Mouse (Mus musculus): ENCODE results near the gene Mid1ip1. TPM values are rescaled to one million over a fixed set of nuclear protein-coding genes. Genes with fewer than 3 reads are reported as not detected.

Mid1ip1 gene
- 100 to 1,000 TPM; 131 to 139 TPM for total RNA-seq (2021)

DNA sequence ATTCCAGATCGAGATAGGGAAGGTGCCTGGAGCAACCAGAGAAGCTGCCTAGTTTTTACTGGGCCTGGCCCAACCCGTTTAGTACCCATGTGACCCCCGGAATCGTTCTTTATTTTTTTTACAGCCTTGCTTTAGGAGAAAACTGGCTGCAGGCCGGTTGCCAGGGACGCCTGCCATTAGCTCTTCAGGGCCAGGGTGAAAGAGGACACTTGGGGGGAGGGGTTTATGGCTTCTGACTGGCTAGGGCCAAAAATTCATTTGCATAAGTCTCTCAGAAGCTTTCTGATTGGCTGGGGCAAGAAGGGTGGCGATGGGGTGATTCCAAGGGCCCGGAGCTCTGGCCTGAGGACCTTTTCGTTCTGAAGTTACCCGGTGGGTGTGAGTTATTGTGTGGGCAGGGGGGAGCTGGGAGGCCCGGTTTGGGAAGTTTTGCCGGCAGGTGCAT, at the start of gene Mid1ip1:
Gene Mid1ip1 (plus strand): TSS at position 318 of the 445 bp plus-strand sequence.
- peak; percentile 70 to 77 for DNase-seq
- intact Hi-C loops (cut with DNase I): loop anchor here (5.0 to 10.0 kb wide), 8 partner anchors 43 to 953 kb away; partner anchors contain the start of genes Rpgr and Tspan7

DNA sequence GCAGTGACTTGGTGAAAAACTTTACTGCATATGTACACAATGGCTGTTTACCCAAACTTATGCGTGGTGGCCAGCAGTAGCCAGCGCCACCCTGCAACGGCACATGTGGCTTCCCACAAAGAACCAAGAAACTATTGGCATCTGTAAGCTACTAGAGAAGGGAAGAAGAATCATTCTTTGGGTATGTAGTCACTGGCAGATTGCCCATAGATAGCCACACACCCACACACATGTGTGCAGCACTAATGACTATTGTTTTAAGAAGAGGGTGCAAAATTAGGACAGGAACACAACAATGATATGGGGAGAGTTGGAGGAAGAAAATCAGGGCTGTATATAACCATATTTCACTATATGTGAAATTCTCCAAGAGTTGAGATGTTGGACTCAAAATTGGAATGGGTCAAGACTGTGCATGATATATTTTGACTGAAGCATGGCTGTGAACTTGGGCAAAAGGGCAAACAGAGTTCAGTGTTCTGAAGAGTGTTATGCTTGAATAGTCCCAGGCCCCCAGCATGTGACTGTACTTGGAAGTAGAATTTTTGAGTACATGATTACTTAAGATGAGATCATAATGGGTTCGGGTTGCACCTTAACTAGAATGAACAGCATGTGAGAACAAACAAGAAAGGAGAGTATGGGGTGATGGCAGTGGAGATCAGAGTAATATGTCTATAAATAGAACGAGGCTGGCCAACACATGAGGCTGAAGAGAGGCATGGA, 20.2 kb upstream of the Mid1ip1 start:
- no peak for DNase-seq
- intact Hi-C loops (cut with DNase I): no loop called here

GRCm38 (mm10) chrX:10706728-10707127, 8.1 kb upstream of the Mid1ip1 start:
- DNase-seq: no peak
- intact Hi-C loops (cut with DNase I): no loop called here

DNA sequence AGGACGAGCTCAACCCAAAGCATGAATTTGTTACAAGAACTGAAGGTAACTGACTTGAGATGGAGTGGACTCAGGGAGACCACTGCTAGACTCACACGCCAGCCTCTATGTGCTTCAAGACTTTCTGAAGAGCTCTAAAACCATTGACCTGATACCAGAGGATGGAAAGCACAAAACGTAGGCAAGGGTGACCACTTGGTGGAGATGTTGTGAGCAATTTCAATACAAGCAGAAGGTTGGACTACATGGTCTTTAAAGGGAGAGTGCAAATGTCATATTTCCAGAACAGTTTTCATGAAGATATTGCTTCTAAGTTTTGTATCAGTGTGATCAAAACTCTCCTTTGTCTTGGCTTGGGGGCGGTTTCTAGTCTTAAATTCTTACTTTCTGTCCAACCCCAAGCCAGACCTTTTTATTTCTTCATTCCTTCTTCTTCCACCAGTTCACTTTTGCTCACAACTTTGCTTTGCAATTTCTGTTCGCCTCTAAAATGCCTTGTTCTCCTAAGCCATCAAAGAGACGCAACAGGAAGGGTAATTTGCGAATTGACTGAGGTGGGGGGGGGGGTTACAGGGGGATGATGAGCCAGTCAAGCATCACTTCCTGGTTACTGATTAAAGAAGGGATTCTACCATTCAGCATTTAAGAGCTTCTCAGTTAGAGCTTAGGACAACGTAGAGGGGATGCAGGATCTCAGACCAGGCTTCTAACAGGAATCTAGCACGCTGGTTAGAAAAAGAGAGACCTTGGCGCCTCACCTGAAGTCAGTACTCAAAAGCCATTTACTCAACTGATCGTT, 775 bp upstream of the Mid1ip1 start:
- intact Hi-C loops (cut with DNase I): loop anchor here (5.0 to 10.0 kb wide), 5 partner anchors 62 to 499 kb away; partner anchors contain the start of genes Rpgr and Tspan7
- peak in 1 of 2 experiments; percentile 8 for DNase-seq

- DNase-seq: peak; percentile 84 to 87
- intact Hi-C loops (cut with DNase I): loop anchor here (5.0 to 10.0 kb wide), 5 partner anchors 40 to 950 kb away; partner anchors contain the start of genes Rpgr and Tspan7
Observed at GRCm38 (mm10) chrX:10716917-10717763, 2.3 kb downstream of the Mid1ip1 start.

DNA sequence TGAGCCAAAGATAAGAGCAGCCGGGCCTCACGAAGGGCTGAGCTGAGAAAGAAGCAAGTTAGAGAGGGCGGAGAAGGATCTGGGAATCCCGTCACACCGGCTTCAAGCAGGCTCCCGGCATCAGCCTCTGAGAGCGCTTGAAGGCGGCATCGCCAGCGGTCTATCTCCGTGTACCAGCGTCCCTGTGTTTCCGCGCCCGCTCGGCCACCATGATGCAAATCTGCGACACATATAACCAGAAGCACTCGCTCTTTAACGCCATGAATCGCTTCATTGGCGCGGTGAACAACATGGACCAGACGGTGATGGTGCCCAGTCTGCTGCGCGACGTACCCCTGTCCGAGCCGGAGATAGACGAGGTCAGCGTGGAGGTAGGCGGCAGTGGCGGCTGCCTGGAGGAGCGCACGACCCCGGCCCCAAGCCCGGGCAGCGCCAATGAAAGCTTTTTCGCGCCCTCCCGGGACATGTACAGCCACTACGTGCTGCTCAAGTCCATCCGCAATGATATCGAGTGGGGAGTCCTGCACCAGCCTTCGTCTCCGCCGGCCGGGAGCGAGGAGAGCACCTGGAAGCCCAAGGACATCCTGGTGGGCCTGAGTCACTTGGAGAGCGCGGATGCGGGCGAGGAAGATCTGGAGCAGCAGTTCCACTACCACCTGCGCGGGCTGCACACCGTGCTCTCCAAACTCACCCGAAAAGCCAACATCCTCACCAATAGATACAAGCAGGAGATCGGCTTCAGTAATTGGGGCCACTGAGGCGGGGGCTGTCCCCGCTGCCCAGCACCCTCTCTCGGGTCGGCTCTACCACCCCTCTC, 3.4 kb downstream of the Mid1ip1 start:
- intact Hi-C loops (cut with DNase I): loop anchor here (5.0 to 10.0 kb wide), 5 partner anchors 39 to 949 kb away; partner anchors contain the start of genes Rpgr and Tspan7
- peak; percentile 38 to 49 for DNase-seq

- intact Hi-C loops (cut with DNase I): loop anchor here (5.0 to 10.0 kb wide), 5 partner anchors 38 to 948 kb away; partner anchors contain the start of genes Rpgr and Tspan7
- DNase-seq: peak; percentile 46 to 55
Observed at GRCm38 (mm10) chrX:10718838-10719539, 4.2 kb downstream of the Mid1ip1 start.

DNA sequence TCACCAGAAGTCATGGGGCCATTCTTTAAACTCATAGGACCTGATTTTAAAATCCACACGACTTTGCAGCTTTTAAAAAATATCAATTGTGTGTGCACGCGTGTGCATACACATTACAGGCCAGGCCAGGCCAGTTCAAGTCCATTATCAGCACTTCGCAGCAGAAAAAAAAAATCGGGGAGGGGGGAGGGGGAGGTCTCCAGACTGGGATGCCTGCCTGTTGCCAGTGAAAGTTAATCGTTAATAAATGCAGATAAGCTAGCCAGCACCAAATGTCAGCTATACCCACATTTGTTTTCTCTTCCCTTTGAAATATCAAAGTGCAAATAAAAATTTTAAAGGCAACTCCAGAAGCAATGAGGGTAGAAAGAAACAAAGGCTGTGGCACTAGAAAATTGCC, 5.6 kb downstream of the Mid1ip1 start:
- intact Hi-C loops (cut with DNase I): no loop called here
- DNase-seq: no peak

DNA sequence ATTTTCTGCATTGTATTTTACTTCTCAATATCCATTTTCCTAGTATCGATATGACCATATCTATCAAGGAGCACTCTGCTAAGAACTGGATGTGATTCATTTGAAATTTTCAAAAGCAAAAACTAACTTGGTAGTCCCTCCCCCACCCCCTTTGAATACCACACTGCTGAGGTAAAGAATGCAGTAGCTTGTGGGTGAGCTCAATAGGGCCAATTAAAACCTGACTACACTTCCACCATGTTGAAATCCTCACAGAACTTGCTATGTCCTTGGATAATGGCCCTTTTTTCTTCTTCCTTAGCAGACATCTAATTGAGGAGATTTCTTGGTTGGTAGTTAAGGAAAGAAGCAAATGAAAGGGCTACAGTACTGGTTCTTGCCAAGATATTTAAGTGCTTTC, 9.8 kb downstream of the Mid1ip1 start:
- no peak for DNase-seq
- intact Hi-C loops (cut with DNase I): no loop called here

DNA sequence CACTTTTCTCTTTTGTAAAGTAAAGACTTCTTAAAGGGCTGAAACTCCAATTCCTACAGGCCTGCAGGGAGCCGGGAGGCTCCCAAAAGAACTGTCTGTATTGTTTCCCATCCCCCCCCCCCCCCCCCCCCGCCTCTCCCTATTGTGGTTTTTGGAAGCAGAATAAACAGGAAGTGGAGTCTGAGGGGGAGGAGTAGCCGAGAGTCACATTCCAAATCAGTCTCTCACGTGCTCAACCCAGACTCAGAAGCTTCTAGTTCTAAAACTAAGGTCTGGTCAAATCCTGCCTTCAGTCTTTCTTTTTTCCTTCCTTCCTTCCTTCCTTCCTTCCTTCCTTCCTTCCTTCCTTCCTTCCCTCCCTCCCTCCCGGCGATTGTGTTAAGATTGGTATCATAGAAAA, 14.7 kb downstream of the Mid1ip1 start:
- DNase-seq: no peak
- intact Hi-C loops (cut with DNase I): no loop called here

GRCm38 (mm10) chrX:10734453-10734852, 19.6 kb downstream of the Mid1ip1 start:
- no peak for DNase-seq
- intact Hi-C loops (cut with DNase I): no loop called here

GRCm38 (mm10) chrX:10734874-10735273, 20.1 kb downstream of the Mid1ip1 start:
- no peak for DNase-seq

DNA sequence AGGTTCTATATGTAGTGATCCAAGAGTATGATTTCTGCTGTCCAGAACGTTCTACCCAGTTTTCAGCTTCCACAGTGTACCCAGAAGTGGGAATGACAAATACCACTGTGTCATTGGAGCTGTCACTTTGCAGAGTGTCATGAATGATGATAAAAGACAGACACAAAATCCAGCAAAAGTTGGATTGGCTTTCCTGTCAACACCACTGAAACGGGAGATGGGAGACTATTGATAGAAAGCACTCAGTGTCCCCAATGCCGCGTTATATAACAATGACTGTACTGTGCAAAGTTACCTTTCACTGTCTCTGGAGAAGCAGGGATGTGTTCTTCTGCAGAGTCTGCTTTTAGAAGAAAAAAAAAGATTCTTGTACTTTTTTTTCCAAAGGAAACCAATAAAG, 44.1 kb downstream of the Mid1ip1 start:
- intact Hi-C loops (cut with DNase I): loop anchor here (2.0 to 5.0 kb wide), 2 partner anchors 42 to 62 kb away; partner anchors contain the start of gene Mid1ip1
- DNase-seq: no peak

More at GRCm38 (mm10) chrX:10734874-10735273, 20.1 kb downstream of the Mid1ip1 start:
- intact Hi-C loops (cut with DNase I): no loop called here

DNA sequence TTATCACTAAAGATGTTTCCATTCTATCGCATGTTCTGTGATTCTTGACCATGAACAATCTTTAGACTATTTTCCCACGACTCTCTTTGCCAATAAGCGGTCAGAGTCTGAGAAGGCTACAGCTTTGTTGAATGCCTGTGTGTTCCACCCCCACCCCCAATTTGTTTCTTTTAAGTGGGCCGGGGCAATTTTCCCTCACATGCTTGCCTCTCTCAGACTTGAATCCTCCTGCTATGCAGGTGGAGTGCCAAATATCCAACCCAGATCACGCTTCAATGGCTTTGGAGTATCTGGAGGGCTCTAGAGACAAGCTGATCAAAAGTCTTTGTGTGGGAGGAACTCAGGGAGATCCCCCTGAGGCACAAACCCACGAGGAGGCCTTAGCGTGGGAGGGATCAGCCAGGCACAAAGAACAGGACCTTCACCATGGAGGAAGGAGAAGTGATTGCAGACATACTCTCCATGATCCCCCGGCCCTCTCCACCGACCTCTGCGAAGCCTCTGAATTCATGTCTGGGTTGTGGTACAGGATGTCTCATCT, 48.7 kb downstream of the Mid1ip1 start:
- no peak for DNase-seq
- intact Hi-C loops (cut with DNase I): no loop called here
